In the genomic region with DNA sequence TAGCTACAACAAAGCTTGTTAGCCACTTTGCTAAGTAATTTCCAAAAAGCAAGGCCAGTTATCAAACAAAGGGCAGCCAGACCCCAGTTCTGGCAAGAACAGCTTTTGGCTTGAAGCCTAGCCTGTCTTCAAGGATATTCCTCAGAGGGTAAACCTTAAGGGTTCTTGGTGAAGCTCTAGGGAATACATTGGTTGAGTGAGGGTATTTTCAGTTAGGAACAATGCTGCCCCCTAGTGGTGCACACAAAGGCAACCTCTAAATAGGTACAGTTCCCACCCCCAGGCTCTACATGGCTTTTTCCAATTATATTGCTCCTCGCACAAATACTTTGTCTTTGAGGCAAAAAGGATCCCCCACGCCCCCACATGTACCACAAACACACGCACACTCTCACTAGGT, we compare ENCODE assay signal across 9 mouse cellular contexts. TPM values are rescaled to one million over a fixed set of nuclear protein-coding genes. Genes with fewer than 3 reads are reported as not detected.
A peak's percentile ranks its signal among the peaks of the same experiment; 100 is the strongest.
DNase-seq lines count a peak whose midpoint lies in the region; ATAC-seq and TF ChIP-seq lines count a peak whose summit lies in the region.
"Had no signal": no experiment of that assay in that cellular context is flagged by ENCODE, and none has a peak within 500 bp of the region (broad histone marks: within the 10 kb centered on the region; RNA-seq: fewer than 3 reads in every experiment).

No protein-coding gene starts in this region.

- H3K27ac ChIP-seq in limb, embryonic 14.5 days (replicated peaks; ENCODE audit: low read depth, low read length) = no peak overlapping the region

- no peaks in the 10 kb centered on the region for H3K27me3 ChIP-seq in limb, embryonic 14.5 days (ENCODE audit: control insufficient read depth, insufficient read depth, low read length)

- no peaks in the 10 kb centered on the region for H3K4me1 ChIP-seq in limb, embryonic 14.5 days (ENCODE audit: control insufficient read depth, insufficient read depth, low read length)

- no peak for ATAC-seq in limb, embryonic 14.5 days (ENCODE audit: low FRiP score, low read depth)

- no peak overlapping the region for H3K9ac ChIP-seq in limb, embryonic 14.5 days (ENCODE audit: low read depth, low read length, severe bottlenecking)

- no peak overlapping the region for H3K4me3 ChIP-seq in limb, embryonic 14.5 days (replicated peaks; ENCODE audit: low read length)

- peak; percentile 69 for DNase-seq in urinary bladder, postnatal 14 days (ENCODE audit: low spot score)
- DNase-seq in urinary bladder, postnatal 10 days (ENCODE audit: low spot score) = no peak
- peak; percentile 56 to 65 for DNase-seq in adrenal gland, adult 18-20 months (ENCODE audit: low spot score in 2 of 2)
- peak; percentile 57 for DNase-seq in embryo, embryonic 11.5 days (ENCODE audit: low read depth, low spot score)
- DNase-seq in hindlimb bud, embryonic 11.5 days (ENCODE audit: extremely low spot score, low read depth, low spot score) = peak; percentile 54
- peak; percentile 60 for DNase-seq in limb, embryonic 14.5 days (ENCODE audit: low spot score)
- peak; percentile 47 for DNase-seq in retina, adult 2 months (ENCODE audit: low read depth, low spot score)
- peak; percentile 34 for DNase-seq in yolk sac, embryonic 10.5 days (ENCODE audit: low spot score)

- H3K4me2 ChIP-seq in limb, embryonic 14.5 days (replicated peaks; ENCODE audit: low read depth, low read length, severe bottlenecking) = no peak overlapping the region

- H3K36me3 ChIP-seq in limb, embryonic 14.5 days (ENCODE audit: control insufficient read depth, insufficient read depth, low read length) = peaks cover 53% of the 10 kb centered on the region

- WGBS in limb, embryonic 14.5 days = 29% methylated on average over 3 of the region's 3 CpGs

- no peak for TF ChIP-seq POLR2A in limb, embryonic 14.5 days (IDR thresholded peaks at IDR 0.05; ENCODE audit: borderline replicate concordance, extremely low read depth, insufficient read depth, insufficient read length)

- H3K9me3 ChIP-seq in limb, embryonic 14.5 days (ENCODE audit: control insufficient read depth, low read length) = no peaks in the 10 kb centered on the region

RNA-seq across cellular contexts. Expression of a gene that starts 2.3 kb away (rescaled TPM):
- 1 to 10 TPM; 1.9 to 6.9 TPM for total RNA-seq in adrenal gland, adult 18-20 months (2021)
- 8.8 and 9.5 TPM in 2 replicates for polyA plus RNA-seq in limb, embryonic 14.5 days (2012; rRNA removed)
- polyA plus RNA-seq in limb, embryonic 14.5 days (2014; fragmentation: Nextera tagmentation; extraction: Ambion mirVana) = 1.8 and 2.2 TPM in 2 replicates

RNA-seq across cellular contexts. Expression of a gene that starts 16.1 kb away (rescaled TPM):
- total RNA-seq in adrenal gland, adult 18-20 months (2021) = not detected
- polyA plus RNA-seq in limb, embryonic 14.5 days (2012; rRNA removed) = 0.08 and 0.40 TPM in 2 replicates
- 0.75 TPM in 1 of 2 replicates, not detected in the other for polyA plus RNA-seq in limb, embryonic 14.5 days (2014; fragmentation: Nextera tagmentation; extraction: Ambion mirVana)

RNA-seq across cellular contexts. Expression of a gene that starts 41.5 kb away (rescaled TPM):
- 10 to 100 TPM; 16.3 to 23.5 TPM for total RNA-seq in adrenal gland, adult 18-20 months (2021)
- polyA plus RNA-seq in limb, embryonic 14.5 days (2012; rRNA removed) = 58.3 and 75.1 TPM in 2 replicates
- 37.2 and 41.1 TPM in 2 replicates for polyA plus RNA-seq in limb, embryonic 14.5 days (2014; fragmentation: Nextera tagmentation; extraction: Ambion mirVana)

RNA-seq across cellular contexts. Expression of a gene that starts 41.8 kb away (rescaled TPM):
- total RNA-seq in adrenal gland, adult 18-20 months (2021) = 10 to 100 TPM; 18.5 to 22.8 TPM
- 69.1 and 76.7 TPM in 2 replicates for polyA plus RNA-seq in limb, embryonic 14.5 days (2012; rRNA removed)
- polyA plus RNA-seq in limb, embryonic 14.5 days (2014; fragmentation: Nextera tagmentation; extraction: Ambion mirVana) = 58.8 and 66.2 TPM in 2 replicates

RNA-seq across cellular contexts. Expression of a gene that starts 51.1 kb away (rescaled TPM):
- not detected for total RNA-seq in adrenal gland, adult 18-20 months (2021)
- 0.10 and 0.11 TPM in 2 replicates for polyA plus RNA-seq in limb, embryonic 14.5 days (2012; rRNA removed)
- polyA plus RNA-seq in limb, embryonic 14.5 days (2014; fragmentation: Nextera tagmentation; extraction: Ambion mirVana) = 0.15 TPM in 1 of 2 replicates, not detected in the other
- total RNA-seq: layer of hippocampus, adult 8-10 months had no signal
